Mouse (Mus musculus) limb, embryonic 12.5 days (tissue): Measurements from ENCODE around the gene Acot11. TPM values are rescaled to one million over a fixed set of nuclear protein-coding genes. Genes with fewer than 3 reads are reported as not detected.
"Not testable (repeated sequence)": the region's sequence is repeated elsewhere in the genome, so short reads cannot be mapped to it uniquely, and the experiment has no call there.

Experiments used
- ATAC-seq: fragments of 200-750 bp; cut with Nextera tagmentation; 2 replicates; pipeline ENCODE4 v1.8.0; 2017; ENCODE audit warnings: low read depth, moderate TSS enrichment; ENCODE audit not compliant: insufficient number of reproducible peaks, insufficient read depth, low FRiP score, low TSS enrichment
- H3K27ac ChIP-seq: fragments of 300-500 bp; sonication (generic); 2 replicates; pipeline ENCODE4 v1.5.1; 2016; ENCODE audit warnings: mild to moderate bottlenecking, moderate library complexity
- H3K27me3 ChIP-seq: fragments of 300-500 bp; sonication (generic); 2 replicates; pipeline ENCODE4 v1.6.1; 2016; ENCODE audit warnings: mild to moderate bottlenecking, moderate library complexity
- H3K36me3 ChIP-seq: fragments of 300-500 bp; sonication (generic); 2 replicates; pipeline ENCODE4 v1.6.1; 2016; ENCODE audit warnings: mild to moderate bottlenecking, moderate library complexity
- H3K4me1 ChIP-seq: fragments of 300-500 bp; sonication (generic); replicated peaks from 2 replicates; pipeline ENCODE4 v1.6.1; 2016
- H3K4me2 ChIP-seq: fragments of 300-500 bp; sonication (generic); 2 replicates; pipeline ENCODE4 v1.6.1; 2016; ENCODE audit warnings: mild to moderate bottlenecking, moderate library complexity
- H3K4me3 ChIP-seq: fragments of 300-500 bp; sonication (generic); replicated peaks from 2 replicates; pipeline ENCODE4 v1.5.1; 2016; ENCODE audit warnings: mild to moderate bottlenecking
- H3K9ac ChIP-seq: fragments of 300-500 bp; sonication (generic); replicated peaks from 2 replicates; pipeline ENCODE4 v1.6.1; 2016; ENCODE audit warnings: mild to moderate bottlenecking, moderate library complexity
- H3K9me3 ChIP-seq: fragments of 300-500 bp; sonication (generic); 2 replicates; pipeline ENCODE4 v1.6.1; 2016; ENCODE audit warnings: mild to moderate bottlenecking, moderate library complexity
- WGBS: fragments of 180-500 bp; shearing (Covaris S2); methylation state at CpG from one replicate; pipeline ENCODE4 v1.1.7; 2016; 5-methylcytosine and 5-hydroxymethylcytosine counted together
- polyA plus RNA-seq: library from polyadenylated mRNA; unstranded; fragments of >200 nt; fragmentation: Nextera tagmentation; extraction: Ambion mirVana; gene quantifications from 2 replicates; pipeline ENCODE4 v1.2.1, GENCODE M21; 2016

The Acot11 gene
- polyA plus RNA-seq, 1 experiment from 2014 or later = 4.6 TPM

DNA sequence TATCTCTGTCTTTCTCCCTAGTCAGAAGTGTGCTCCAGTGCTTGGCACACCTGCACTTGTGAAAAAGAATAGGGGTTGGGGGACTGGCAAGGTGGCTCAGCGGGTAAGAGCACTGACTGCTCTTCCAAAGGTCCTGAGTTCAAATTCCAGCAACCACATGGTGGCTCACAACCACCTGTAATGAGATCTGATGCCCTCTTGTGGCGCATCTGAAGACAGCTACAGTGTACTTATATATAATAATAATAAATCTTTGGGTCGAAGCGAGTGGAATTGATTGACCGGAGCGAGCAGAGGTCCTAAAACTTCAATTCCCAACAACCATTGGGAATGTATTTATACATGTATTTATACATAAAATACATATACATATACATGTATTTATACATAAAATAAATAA lies 29.0 kb downstream of the Acot11 start:
- WGBS = 82% methylated on average over 6 of the region's 6 CpGs
- peaks cover 40% of the 10 kb centered on the region for H3K4me1 ChIP-seq

GRCm38 (mm10) chr4:106772558-106772957 lies 32.2 kb downstream of the Acot11 start:
- no peaks in the 10 kb centered on the region for H3K36me3 ChIP-seq

More for the DNA sequence above, 29.0 kb downstream of the Acot11 start:
- H3K36me3 ChIP-seq, H3K27ac ChIP-seq, H3K9ac ChIP-seq, H3K4me2 ChIP-seq, H3K27me3 ChIP-seq, H3K9me3 ChIP-seq, ATAC-seq, H3K4me3 ChIP-seq: not testable (repeated sequence)

GRCm38 (mm10) chr4:106769306-106769705 lies 35.5 kb downstream of the Acot11 start:
- 15% methylated on average over 2 of the region's 2 CpGs for WGBS
- Histone ChIP-seq H3K27me3 (no peaks in the 10 kb centered on the region), H3K9me3 (no peaks in the 10 kb centered on the region), H3K4me1 (no peaks in the 10 kb centered on the region), H3K4me3 (no peak overlapping the region), H3K9ac (no peak overlapping the region), H3K27ac (no peak overlapping the region), H3K4me2 (no peak overlapping the region), H3K36me3 (no peaks in the 10 kb centered on the region)
- ATAC-seq = no peak

More at GRCm38 (mm10) chr4:106772558-106772957, 32.2 kb downstream of the Acot11 start:
- Histone ChIP-seq H3K27me3 (no peaks in the 10 kb centered on the region), H3K4me3 (no peak overlapping the region), H3K4me1 (peaks cover 8% of the 10 kb centered on the region), H3K4me2 (no peak overlapping the region), H3K9ac (no peak overlapping the region), H3K27ac (no peak overlapping the region), H3K9me3 (no peaks in the 10 kb centered on the region)
- WGBS = 85% methylated on average over 1 of the region's 1 CpGs
- no peak for ATAC-seq

- no peaks in the 10 kb centered on the region for H3K9me3 ChIP-seq
- H3K27ac ChIP-seq = no peak overlapping the region
- ATAC-seq = no peak
- H3K36me3 ChIP-seq = 0 out of 2 replicates have a peak, but pooled peaks cover 4% of the 10 kb centered on the region
- H3K4me1 ChIP-seq = no peaks in the 10 kb centered on the region; the same call in 1 of the 2 replicates
- WGBS = 87% methylated on average over 7 of the region's 7 CpGs
- H3K4me2 ChIP-seq = no peak overlapping the region
- H3K4me3 ChIP-seq = no peak overlapping the region
- no peak overlapping the region for H3K9ac ChIP-seq
- no peaks in the 10 kb centered on the region for H3K27me3 ChIP-seq
Observed at GRCm38 (mm10) chr4:106764166-106764565, 40.6 kb downstream of the Acot11 start.

DNA sequence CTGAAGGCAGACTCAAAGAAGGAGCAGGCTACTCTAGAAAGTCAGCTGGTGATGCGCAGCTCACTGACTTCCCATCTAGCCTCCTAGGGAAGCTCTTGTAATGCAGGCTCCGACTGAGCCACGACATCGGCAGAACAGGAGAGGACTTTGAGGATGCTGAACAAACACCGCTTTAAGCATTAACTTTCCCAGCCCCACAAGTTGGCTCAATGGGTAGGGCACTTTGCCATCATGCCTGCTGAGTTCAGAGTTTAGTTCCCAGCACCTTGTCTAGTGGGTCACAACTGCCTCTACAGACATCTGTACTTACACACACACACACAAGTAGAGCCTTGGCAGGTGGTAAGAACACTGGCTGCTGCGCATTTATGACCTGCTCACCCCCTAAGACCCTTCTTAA lies 53.1 kb downstream of the Acot11 start:
- Histone ChIP-seq H3K4me3 (no peak overlapping the region), H3K27ac (no peak overlapping the region), H3K4me2 (no peak overlapping the region), H3K4me1 (peaks cover 25% of the 10 kb centered on the region), H3K36me3 (peaks cover 14% of the 10 kb centered on the region; the same call in 1 of the 2 replicates), H3K9me3 (no peaks in the 10 kb centered on the region), H3K27me3 (no peaks in the 10 kb centered on the region), H3K9ac (no peak overlapping the region)
- WGBS = 86% methylated on average over 6 of the region's 6 CpGs
- ATAC-seq = no peak

- peak overlapping the region; percentile 48 for H3K4me2 ChIP-seq
- peaks cover 26% of the 10 kb centered on the region for H3K4me1 ChIP-seq
- H3K36me3 ChIP-seq = peaks cover 14% of the 10 kb centered on the region; the same call in 1 of the 2 replicates
- no peak overlapping the region for H3K9ac ChIP-seq
- no peaks in the 10 kb centered on the region for H3K9me3 ChIP-seq
- WGBS = 10% methylated on average over 7 of the region's 7 CpGs
- peak overlapping the region; percentile 21; the same call in 1 of the 2 replicates for H3K4me3 ChIP-seq
- H3K27ac ChIP-seq = no peak overlapping the region
- peak; percentile 54 for ATAC-seq
- no peaks in the 10 kb centered on the region for H3K27me3 ChIP-seq
Observed at GRCm38 (mm10) chr4:106749699-106750098, 55.1 kb downstream of the Acot11 start.

GRCm38 (mm10) chr4:106747001-106747580 lies 57.7 kb downstream of the Acot11 start:
- no peaks in the 10 kb centered on the region for H3K27me3 ChIP-seq
- no peaks in the 10 kb centered on the region for H3K9me3 ChIP-seq
- H3K9ac ChIP-seq = no peak overlapping the region
- peaks cover 6% of the 10 kb centered on the region; the same call in 1 of the 2 replicates for H3K36me3 ChIP-seq
- no peak overlapping the region for H3K27ac ChIP-seq
- no peak for ATAC-seq
- WGBS = 80% methylated on average over 1 of the region's 1 CpGs
- H3K4me1 ChIP-seq = peaks cover 26% of the 10 kb centered on the region
- no peak overlapping the region for H3K4me2 ChIP-seq
- no peak overlapping the region for H3K4me3 ChIP-seq

DNA sequence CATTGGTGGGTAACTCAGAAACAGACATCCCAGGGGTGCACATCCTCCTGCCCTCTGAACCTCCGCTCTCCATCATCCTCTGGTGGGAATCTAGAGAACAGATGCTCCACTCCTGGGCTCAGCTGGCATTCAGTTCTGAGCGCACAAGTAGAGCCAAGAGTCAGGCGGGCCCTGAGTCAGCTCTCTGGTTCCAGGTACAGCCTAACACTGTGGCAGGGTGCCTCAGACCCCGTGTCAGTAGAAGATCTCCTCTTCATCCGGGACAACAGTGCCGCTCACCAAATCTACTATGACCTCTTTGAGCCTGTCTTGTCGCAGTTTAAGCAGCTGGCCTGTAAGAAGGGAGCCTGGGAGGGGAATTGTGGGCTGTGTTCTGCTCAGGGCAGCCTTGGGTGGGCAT lies 58.9 kb downstream of the Acot11 start:
- Histone ChIP-seq H3K9me3 (no peaks in the 10 kb centered on the region), H3K27ac (no peak overlapping the region), H3K4me1 (peaks cover 26% of the 10 kb centered on the region), H3K4me3 (no peak overlapping the region), H3K27me3 (no peaks in the 10 kb centered on the region), H3K9ac (no peak overlapping the region), H3K4me2 (no peak overlapping the region), H3K36me3 (peaks cover 6% of the 10 kb centered on the region; the same call in 1 of the 2 replicates)
- ATAC-seq = no peak
- 79% methylated on average over 7 of the region's 7 CpGs for WGBS

DNA sequence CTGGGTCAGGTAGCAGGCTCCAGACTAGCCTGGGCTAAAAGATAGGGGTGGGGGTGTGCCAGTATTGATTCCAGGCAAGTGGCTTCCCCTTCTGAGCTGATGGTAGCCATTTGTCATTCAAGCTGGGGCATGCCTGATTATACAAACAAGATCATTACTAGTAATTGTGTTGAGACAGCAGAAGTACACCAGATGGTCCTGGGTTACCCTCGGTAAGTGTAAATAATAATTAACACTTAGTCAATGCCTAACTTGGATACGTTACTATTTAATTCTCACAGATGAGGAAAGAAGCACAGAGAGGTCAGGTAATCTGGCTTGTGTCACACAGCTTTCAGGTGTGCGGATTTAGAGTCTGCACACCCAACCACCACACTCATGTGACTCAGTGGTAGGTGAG lies 66.9 kb downstream of the Acot11 start:
- ATAC-seq = no peak
- no peaks in the 10 kb centered on the region for H3K27me3 ChIP-seq
- H3K36me3 ChIP-seq = no peaks in the 10 kb centered on the region
- no peak overlapping the region for H3K4me2 ChIP-seq
- peaks cover 6% of the 10 kb centered on the region; the same call in 1 of the 2 replicates for H3K4me1 ChIP-seq
- H3K9ac ChIP-seq = no peak overlapping the region
- no peaks in the 10 kb centered on the region for H3K9me3 ChIP-seq
- H3K4me3 ChIP-seq = no peak overlapping the region
- 70% methylated on average over 3 of the region's 3 CpGs for WGBS
- no peak overlapping the region for H3K27ac ChIP-seq

DNA sequence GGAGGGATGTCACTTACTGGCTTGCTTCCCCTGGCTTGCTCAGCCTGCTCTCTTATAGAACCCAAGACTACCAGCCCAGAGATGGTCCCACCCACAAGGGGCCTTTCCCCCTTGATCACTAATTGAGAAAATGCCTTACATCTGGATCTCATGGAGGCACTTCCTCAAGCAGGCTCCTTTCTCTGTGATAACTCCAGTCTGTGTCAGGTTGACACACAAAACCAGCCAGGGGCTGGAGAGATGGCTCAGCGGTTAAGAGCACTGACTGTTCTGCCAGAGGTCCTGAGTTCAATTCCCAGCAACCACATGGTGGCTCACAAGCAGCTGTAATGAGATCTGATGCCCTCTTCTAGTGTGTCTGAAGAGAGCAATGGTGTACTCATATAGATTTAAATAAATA lies 67.9 kb downstream of the Acot11 start:
- H3K4me1 ChIP-seq, H3K27ac ChIP-seq, H3K9me3 ChIP-seq, H3K36me3 ChIP-seq, H3K4me3 ChIP-seq, H3K4me2 ChIP-seq, H3K9ac ChIP-seq, ATAC-seq, H3K27me3 ChIP-seq: not testable (repeated sequence)
- WGBS = 30% methylated on average over 1 of the region's 1 CpGs

DNA sequence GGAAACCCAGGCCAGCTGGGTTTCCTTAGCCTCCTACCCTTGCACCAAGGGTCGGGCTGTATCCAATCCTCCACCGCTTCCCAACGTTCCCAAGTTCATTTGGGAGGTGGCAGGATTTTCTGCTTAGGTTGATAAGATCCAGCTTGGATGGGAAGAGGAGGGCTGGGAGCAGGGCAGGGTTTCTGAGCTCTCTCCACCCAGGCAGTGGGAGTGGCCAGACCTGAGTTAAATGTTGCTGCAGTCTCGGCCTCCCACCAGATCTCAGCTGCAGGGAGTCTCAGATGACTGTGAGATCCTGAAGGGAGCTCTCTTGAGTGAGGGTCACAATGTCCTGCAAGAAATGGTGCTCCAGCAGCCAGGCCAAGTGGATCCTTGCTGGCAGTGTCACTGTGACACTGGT lies 71.2 kb downstream of the Acot11 start, which contains the start of gene Fam151a:
TSS of gene Fam151a (plus strand) at position 254 of the 400 bp plus-strand sequence.
- H3K4me2 ChIP-seq = no peak within 1 kb of the TSS

GRCm38 (mm10) chr4:106730814-106731213 lies 74.0 kb downstream of the Acot11 start, which contains the start of gene Mroh7:
TSS of gene Mroh7 (minus strand) at chr4:106730925.
- Histone ChIP-seq H3K4me1 (peaks cover 6% of the 10 kb centered on the region; the same call in 1 of the 2 replicates), H3K4me2 (no peak within 1 kb of the TSS), H3K27me3 (no peaks in the 10 kb centered on the region), H3K27ac (no peak within 1 kb of the TSS), H3K36me3 (no peaks in the 10 kb centered on the region), H3K4me3 (no peak within 1 kb of the TSS), H3K9me3 (no peaks in the 10 kb centered on the region), H3K9ac (no peak within 1 kb of the TSS)
- no peak for ATAC-seq
- WGBS = 86% methylated on average over 7 of the region's 7 CpGs

More for the DNA sequence above, 71.2 kb downstream of the Acot11 start, which contains the start of gene Fam151a:
- Histone ChIP-seq H3K9me3 (no peaks in the 10 kb centered on the region), H3K27me3 (no peaks in the 10 kb centered on the region), H3K27ac (no peak within 1 kb of the TSS), H3K4me1 (peaks cover 6% of the 10 kb centered on the region; the same call in 1 of the 2 replicates), H3K9ac (no peak within 1 kb of the TSS), H3K4me3 (no peak within 1 kb of the TSS), H3K36me3 (no peaks in the 10 kb centered on the region)
- 47% methylated on average over 4 of the region's 4 CpGs for WGBS
- ATAC-seq = no peak
